Mouse (Mus musculus): Measurements from ENCODE around the gene Kirrel.

- no peak for TF ChIP-seq EP300 (IDR thresholded peaks at IDR 0.05; ENCODE audit: low read depth)
- TF ChIP-seq CTCF (IDR thresholded peaks at IDR 0.05; ENCODE audit: low read depth) = no peak
Observed at GRCm38 (mm10) chr3:87163116-87163515, 11.4 kb downstream of the Kirrel start.
